Mouse (Mus musculus) thymus, postnatal 0 days (tissue): ENCODE results near the gene Phyhd1. TPM values are rescaled to one million over a fixed set of nuclear protein-coding genes. Genes with fewer than 3 reads are reported as not detected.

Experiments used
- DNase-seq: peaks from one replicate; pipeline ENCODE4 v3.0.0-alpha.2; 2015; ENCODE audit warnings: low spot score
- polyA plus RNA-seq: library from polyadenylated mRNA; unstranded; fragments of >200 nt; fragmentation: Nextera tagmentation; extraction: Ambion mirVana; gene quantifications from 2 replicates; pipeline ENCODE4 v1.2.1, GENCODE M21; 2015

Phyhd1 gene
- polyA plus RNA-seq, 1 experiment from 2014 or later = 2.8 TPM

- DNase-seq = no peak
These were observed 17.2 kb downstream of the Phyhd1 start for GRCm38 (mm10) chr2:30283193-30283592.

GRCm38 (mm10) chr2:30285004-30285403, 19.0 kb downstream of the Phyhd1 start:
- DNase-seq = no peak

- DNase-seq = no peak
These were observed 19.6 kb downstream of the Phyhd1 start for GRCm38 (mm10) chr2:30285416-30286181.

GRCm38 (mm10) chr2:30286192-30287026, 20.4 kb downstream of the Phyhd1 start, which contains the start of the genes Dolk and Nup188:
Dolk (minus strand) TSS chr2:30286334.
Nup188 (plus strand) TSS chr2:30286397.
- DNase-seq = peak; percentile 97

GRCm38 (mm10) chr2:30287027-30287373, 21.0 kb downstream of the Phyhd1 start:
- peak; percentile 56 for DNase-seq

- DNase-seq = no peak
These were observed 33.5 kb downstream of the Phyhd1 start for GRCm38 (mm10) chr2:30299525-30299924.

- DNase-seq = no peak
These were observed 34.0 kb downstream of the Phyhd1 start for GRCm38 (mm10) chr2:30299966-30300365.

- DNase-seq = no peak
These were observed 40.1 kb downstream of the Phyhd1 start for GRCm38 (mm10) chr2:30306087-30306486.

GRCm38 (mm10) chr2:30309351-30309750, 43.3 kb downstream of the Phyhd1 start:
- DNase-seq = no peak

GRCm38 (mm10) chr2:30311481-30311880, 45.5 kb downstream of the Phyhd1 start:
- DNase-seq = no peak

GRCm38 (mm10) chr2:30316136-30316535, 50.1 kb downstream of the Phyhd1 start:
- no peak for DNase-seq

- DNase-seq = no peak
These were observed 51.0 kb downstream of the Phyhd1 start for GRCm38 (mm10) chr2:30316955-30317354.

GRCm38 (mm10) chr2:30319260-30319659, 53.3 kb downstream of the Phyhd1 start:
- DNase-seq = no peak

- no peak for DNase-seq
These were observed 57.1 kb downstream of the Phyhd1 start for GRCm38 (mm10) chr2:30323111-30323510.

- no peak for DNase-seq
These were observed 59.3 kb downstream of the Phyhd1 start for GRCm38 (mm10) chr2:30325296-30325695.

- no peak for DNase-seq
These were observed 61.3 kb downstream of the Phyhd1 start for GRCm38 (mm10) chr2:30327276-30327675.

- DNase-seq = no peak
These were observed 62.8 kb downstream of the Phyhd1 start for GRCm38 (mm10) chr2:30328791-30329190.

Other genes starting within 250 kb of the Phyhd1 start
- gene Wdr34, start 217.3 kb upstream of the Phyhd1 start, polyA plus RNA-seq = 13.6 and 15.4 TPM in 2 replicates
- 418 and 429 TPM in 2 replicates for gene Set, start 208.8 kb upstream of the Phyhd1 start, polyA plus RNA-seq
- gene Pkn3, start 188.5 kb upstream of the Phyhd1 start, polyA plus RNA-seq = 3.5 and 3.7 TPM in 2 replicates
- 28.8 and 29.5 TPM in 2 replicates for gene Zdhhc12, start 172.6 kb upstream of the Phyhd1 start, polyA plus RNA-seq
- gene Zer1, start 141.6 kb upstream of the Phyhd1 start, polyA plus RNA-seq = 5.6 and 9.6 TPM in 2 replicates
- 4.9 and 5.7 TPM in 2 replicates for gene Tbc1d13, start 132.5 kb upstream of the Phyhd1 start, polyA plus RNA-seq
- gene Endog, start 94.7 kb upstream of the Phyhd1 start, polyA plus RNA-seq = 22.6 and 23.5 TPM in 2 replicates
- gene Spout1, start 87.7 kb upstream of the Phyhd1 start, polyA plus RNA-seq = 44.8 and 46.0 TPM in 2 replicates
- gene Kyat1, start 60.4 kb upstream of the Phyhd1 start, polyA plus RNA-seq = 14.5 and 15.5 TPM in 2 replicates
- gene Lrrc8a, start 28.5 kb upstream of the Phyhd1 start, polyA plus RNA-seq = 21.4 and 22.6 TPM in 2 replicates
- 0.04 and 0.08 TPM in 2 replicates for gene Gm28035, start 25.6 kb upstream of the Phyhd1 start, polyA plus RNA-seq
- not detected in 2 replicates for gene Gm28038, start 14.8 kb downstream of the Phyhd1 start, polyA plus RNA-seq
- gene Dolk, start 20.1 kb downstream of the Phyhd1 start, polyA plus RNA-seq = 15.8 and 18.6 TPM in 2 replicates
- gene Nup188, start 20.2 kb downstream of the Phyhd1 start, polyA plus RNA-seq = 21.3 and 22.3 TPM in 2 replicates
- gene Sh3glb2, start 93.1 kb downstream of the Phyhd1 start, polyA plus RNA-seq = 66.9 and 77.5 TPM in 2 replicates
- 7.6 and 10.6 TPM in 2 replicates for gene Miga2, start 98.0 kb downstream of the Phyhd1 start, polyA plus RNA-seq
- 27.8 and 28.1 TPM in 2 replicates for gene Dolpp1, start 126.1 kb downstream of the Phyhd1 start, polyA plus RNA-seq
- gene Crat, start 149.6 kb downstream of the Phyhd1 start, polyA plus RNA-seq = 7.9 and 10.2 TPM in 2 replicates
- 127 and 128 TPM in 2 replicates for gene Ptpa, start 149.8 kb downstream of the Phyhd1 start, polyA plus RNA-seq
- gene Ier5l, start 208.0 kb downstream of the Phyhd1 start, polyA plus RNA-seq = 0.55 and 0.69 TPM in 2 replicates